Mouse (Mus musculus): ENCODE data around the gene Msh6.

- TF ChIP-seq CTCF (IDR thresholded peaks at IDR 0.05; ENCODE audit: insufficient read depth, low read length), result no peak
- no peak for TF ChIP-seq POLR2A (IDR thresholded peaks at IDR 0.05; ENCODE audit: borderline replicate concordance, extremely low read depth, low read depth, low read length)
Observed at GRCm38 (mm10) chr17:88034418-88034817, 59.6 kb downstream of the Msh6 start.
